Mouse (Mus musculus): ENCODE results near the gene 5830411N06Rik. TPM values are rescaled to one million over a fixed set of nuclear protein-coding genes. Genes with fewer than 3 reads are reported as not detected.

The 5830411N06Rik gene
- under 1 TPM in 1 of 2 experiments, not detected in 1; 0.11 TPM for total RNA-seq (2023)

GRCm38 (mm10) chr7:140247216-140247615 is at the start of gene 5830411N06Rik:
Gene 5830411N06Rik, plus strand, starts transcription at chr7:140247284.

GRCm38 (mm10) chr7:140205864-140206263 is 41.2 kb upstream of the 5830411N06Rik start, which contains the start of gene Olfr524:
Gene Olfr524, minus strand, starts transcription at chr7:140205964.

GRCm38 (mm10) chr7:140217967-140218366 is 29.1 kb upstream of the 5830411N06Rik start, which contains the start of gene Cd163l1:
Gene Cd163l1, plus strand, starts transcription at chr7:140218267.

GRCm38 (mm10) chr7:140320558-140320957 is 73.5 kb downstream of the 5830411N06Rik start, which contains the start of gene Olfr525:
Gene Olfr525, plus strand, starts transcription at chr7:140320858.

GRCm38 (mm10) chr7:140333717-140334116 is 86.6 kb downstream of the 5830411N06Rik start, which contains the start of gene Olfr527:
Gene Olfr527, plus strand, starts transcription at chr7:140334017.

Other genes starting within 250 kb of the 5830411N06Rik start
- gene Zfp511, start 210.9 kb upstream of the 5830411N06Rik start, total RNA-seq (2023), result 10 to 100 TPM; 15.7 to 17.0 TPM
- 10 to 100 TPM; 23.3 to 28.3 TPM for gene Tubgcp2, start 210.6 kb upstream of the 5830411N06Rik start, total RNA-seq (2023)
- gene Msx3, start 198.2 kb upstream of the 5830411N06Rik start, total RNA-seq (2023), result not detected
- not detected for gene Caly, start 164.7 kb upstream of the 5830411N06Rik start, total RNA-seq (2023)
- not detected for gene Prap1, start 153.9 kb upstream of the 5830411N06Rik start, total RNA-seq (2023)
- gene Fuom, start 144.8 kb upstream of the 5830411N06Rik start, total RNA-seq (2023), result 1 to 10 TPM; 5.9 to 8.1 TPM
- 10 to 100 TPM in 1 of 2 experiments, 1 to 10 TPM in 1; 7.2 to 13.3 TPM for gene Paox, start 131.5 kb upstream of the 5830411N06Rik start, total RNA-seq (2023)
- gene Echs1, start 130.8 kb upstream of the 5830411N06Rik start, total RNA-seq (2023), result 10 to 100 TPM; 29.6 to 38.5 TPM
- 1 to 10 TPM; 5.6 to 6.4 TPM for gene Mtg1, start 109.7 kb upstream of the 5830411N06Rik start, total RNA-seq (2023)
- not detected for gene Sprn, start 92.4 kb upstream of the 5830411N06Rik start, total RNA-seq (2023)
- gene Olfr522, start 82.5 kb upstream of the 5830411N06Rik start, total RNA-seq (2023), result not detected
- gene Olfr523, start 74.1 kb upstream of the 5830411N06Rik start, total RNA-seq (2023), result not detected
- not detected for gene Olfr524, start 41.3 kb upstream of the 5830411N06Rik start, total RNA-seq (2023)
- not detected for gene Cd163l1, start 29.0 kb upstream of the 5830411N06Rik start, total RNA-seq (2023)
- not detected for gene Olfr525, start 73.6 kb downstream of the 5830411N06Rik start, total RNA-seq (2023)
- gene Olfr527, start 86.7 kb downstream of the 5830411N06Rik start, total RNA-seq (2023), result not detected
- gene Olfr60, start 114.4 kb downstream of the 5830411N06Rik start, total RNA-seq (2023), result not detected
- gene Olfr530, start 129.0 kb downstream of the 5830411N06Rik start, total RNA-seq (2023), result not detected
- not detected for gene Olfr531, start 155.6 kb downstream of the 5830411N06Rik start, total RNA-seq (2023)
- gene Olfr532, start 174.4 kb downstream of the 5830411N06Rik start, total RNA-seq (2023), result not detected
- not detected for gene Olfr533, start 216.1 kb downstream of the 5830411N06Rik start, total RNA-seq (2023)
- not detected for gene Olfr535, start 236.9 kb downstream of the 5830411N06Rik start, total RNA-seq (2023)